Mouse (Mus musculus): ENCODE measurements around the gene Tnfsf4. TPM values are rescaled to one million over a fixed set of nuclear protein-coding genes. Genes with fewer than 3 reads are reported as not detected.

Tnfsf4 gene
- polyA plus RNA-seq, 1 experiment from 2014 or later = 0.08 TPM

DNA sequence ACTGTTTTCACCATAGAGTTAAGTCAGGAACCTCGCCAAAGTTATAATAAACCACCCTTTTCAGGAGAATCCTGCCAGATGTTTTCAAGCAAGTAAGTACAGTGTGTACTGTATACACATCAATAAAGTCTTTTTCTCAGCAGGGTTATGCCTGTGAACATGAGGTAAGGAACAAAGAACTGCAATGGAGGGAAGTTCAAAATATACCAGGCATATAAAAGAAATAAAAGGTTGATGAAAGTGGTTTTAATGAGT is 31.8 kb downstream of the Tnfsf4 start:
- peak; percentile 45 for DNase-seq (ENCODE audit: low spot score)
- no peak overlapping the region for H3K9ac ChIP-seq (ENCODE audit: low read depth, low read length)
- no peaks in the 10 kb centered on the region for H3K27me3 ChIP-seq (replicated peaks; ENCODE audit: control insufficient read depth, insufficient read depth, low read length)
- WGBS = 41% methylated on average over 1 of the region's 1 CpGs
- no peaks in the 10 kb centered on the region for H3K9me3 ChIP-seq (ENCODE audit: control insufficient read depth, low read length)
- no peak overlapping the region for H3K4me3 ChIP-seq (ENCODE audit: low read depth, low read length)
- no peaks in the 10 kb centered on the region; the same call in 1 of the 2 replicates for H3K4me1 ChIP-seq (ENCODE audit: control insufficient read depth, insufficient read depth, low read length)
- no peak overlapping the region for H3K4me2 ChIP-seq (ENCODE audit: low read depth, low read length)
- no peaks in the 10 kb centered on the region for H3K36me3 ChIP-seq (ENCODE audit: control insufficient read depth, insufficient read depth, low read length)
- ATAC-seq (ENCODE audit: low read depth) = 0 out of 2 replicates have a peak, but pooled peaks have one; percentile 33
- no peak overlapping the region for H3K27ac ChIP-seq (replicated peaks; ENCODE audit: low read depth, low read length)

DNA sequence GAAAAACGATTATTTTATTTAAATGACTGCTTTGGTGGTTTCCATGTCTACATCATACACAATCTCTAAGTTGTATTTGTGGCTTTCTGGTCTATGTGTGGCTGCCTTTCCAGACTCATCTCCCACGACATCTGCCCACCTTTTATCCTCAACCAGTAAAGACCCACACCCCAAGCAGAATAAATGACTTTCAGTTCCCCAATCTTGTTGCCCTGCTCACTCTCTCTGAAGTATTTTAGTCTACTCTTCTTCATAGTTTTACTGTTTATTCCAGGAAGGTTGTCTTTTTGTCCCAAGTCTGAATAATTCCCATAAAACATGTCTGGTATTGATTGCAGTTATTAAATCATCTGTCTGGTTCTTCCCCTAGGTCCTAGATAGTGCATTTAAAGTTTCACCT is 40.6 kb downstream of the Tnfsf4 start:
- no peak for ATAC-seq (ENCODE audit: low read depth)

DNA sequence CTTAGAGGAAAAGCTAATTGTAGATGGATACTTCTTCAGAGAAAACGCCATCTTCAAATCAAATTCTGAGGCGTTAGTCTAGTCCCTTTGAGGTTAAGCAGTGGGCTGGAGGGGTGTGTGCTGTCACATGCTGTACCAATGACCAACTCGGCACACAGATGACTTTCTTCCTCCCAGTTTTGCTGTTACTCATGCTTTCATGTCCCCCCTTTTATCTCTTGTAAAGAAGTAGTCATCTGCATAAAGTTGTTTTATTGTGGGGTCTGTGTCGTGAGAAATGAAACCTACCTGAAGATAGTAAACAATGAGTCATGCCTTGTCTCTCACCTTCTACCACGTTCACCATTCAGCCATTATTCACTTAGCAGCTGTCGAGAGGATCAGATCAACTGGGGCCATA is 41.3 kb downstream of the Tnfsf4 start:
- H3K4me2 ChIP-seq (ENCODE audit: low read depth, low read length) = no peak overlapping the region
- H3K36me3 ChIP-seq (ENCODE audit: control insufficient read depth, insufficient read depth, low read length) = no peaks in the 10 kb centered on the region
- 87% methylated on average over 6 of the region's 6 CpGs for WGBS
- no peak overlapping the region for H3K27ac ChIP-seq (replicated peaks; ENCODE audit: low read depth, low read length)
- no peaks in the 10 kb centered on the region for H3K9me3 ChIP-seq (ENCODE audit: control insufficient read depth, low read length)
- H3K4me3 ChIP-seq (ENCODE audit: low read depth, low read length) = no peak overlapping the region
- ATAC-seq (ENCODE audit: low read depth) (no peak), DNase-seq (ENCODE audit: low spot score) (no peak)
- H3K9ac ChIP-seq (ENCODE audit: low read depth, low read length) = no peak overlapping the region
- no peaks in the 10 kb centered on the region for H3K4me1 ChIP-seq (ENCODE audit: control insufficient read depth, insufficient read depth, low read length)
- H3K27me3 ChIP-seq (replicated peaks; ENCODE audit: control insufficient read depth, insufficient read depth, low read length) = no peaks in the 10 kb centered on the region

More for the DNA sequence above, 40.6 kb downstream of the Tnfsf4 start:
- H3K36me3 ChIP-seq (ENCODE audit: control insufficient read depth, insufficient read depth, low read length) = no peaks in the 10 kb centered on the region
- 64% methylated on average over 2 of the region's 2 CpGs for WGBS
- H3K4me2 ChIP-seq (ENCODE audit: low read depth, low read length) = no peak overlapping the region
- H3K9me3 ChIP-seq (ENCODE audit: control insufficient read depth, low read length) = no peaks in the 10 kb centered on the region
- no peaks in the 10 kb centered on the region for H3K27me3 ChIP-seq (replicated peaks; ENCODE audit: control insufficient read depth, insufficient read depth, low read length)
- H3K4me1 ChIP-seq (ENCODE audit: control insufficient read depth, insufficient read depth, low read length) = no peaks in the 10 kb centered on the region
- H3K4me3 ChIP-seq (ENCODE audit: low read depth, low read length) = no peak overlapping the region
- no peak overlapping the region for H3K27ac ChIP-seq (replicated peaks; ENCODE audit: low read depth, low read length)
- H3K9ac ChIP-seq (ENCODE audit: low read depth, low read length) = no peak overlapping the region
- no peak for DNase-seq (ENCODE audit: low spot score)

DNA sequence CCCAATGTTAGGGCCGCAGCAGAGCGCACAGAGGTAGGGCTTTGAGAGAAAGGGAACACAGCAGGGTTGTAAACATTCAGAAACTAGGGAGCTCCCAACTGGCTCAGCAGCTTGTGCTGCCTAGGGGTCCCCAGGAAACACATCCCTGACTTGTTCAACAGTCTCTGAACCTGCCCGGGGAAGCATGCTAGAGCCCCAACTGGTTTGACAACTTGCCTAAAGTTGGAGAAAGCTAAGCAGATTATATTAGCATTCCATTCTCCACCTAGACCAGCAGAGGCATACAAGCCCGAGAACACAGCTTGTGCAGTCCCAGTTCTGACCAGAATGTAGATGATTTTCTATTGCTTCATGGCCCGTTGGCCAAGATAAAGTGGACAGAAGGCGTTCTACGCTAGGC is 49.6 kb downstream of the Tnfsf4 start:
- no peak overlapping the region for H3K9ac ChIP-seq (ENCODE audit: low read depth, low read length)
- no peaks in the 10 kb centered on the region for H3K27me3 ChIP-seq (replicated peaks; ENCODE audit: control insufficient read depth, insufficient read depth, low read length)
- DNase-seq (ENCODE audit: low spot score) (peak; percentile 91), ATAC-seq (ENCODE audit: low read depth) (peak; percentile 94)
- no peak overlapping the region for H3K27ac ChIP-seq (replicated peaks; ENCODE audit: low read depth, low read length)
- WGBS = 73% methylated on average over 7 of the region's 7 CpGs
- H3K4me3 ChIP-seq (ENCODE audit: low read depth, low read length) = no peak overlapping the region
- H3K36me3 ChIP-seq (ENCODE audit: control insufficient read depth, insufficient read depth, low read length) = no peaks in the 10 kb centered on the region
- H3K4me2 ChIP-seq (ENCODE audit: low read depth, low read length) = no peak overlapping the region
- no peaks in the 10 kb centered on the region for H3K4me1 ChIP-seq (ENCODE audit: control insufficient read depth, insufficient read depth, low read length)
- H3K9me3 ChIP-seq (ENCODE audit: control insufficient read depth, low read length) = no peaks in the 10 kb centered on the region

DNA sequence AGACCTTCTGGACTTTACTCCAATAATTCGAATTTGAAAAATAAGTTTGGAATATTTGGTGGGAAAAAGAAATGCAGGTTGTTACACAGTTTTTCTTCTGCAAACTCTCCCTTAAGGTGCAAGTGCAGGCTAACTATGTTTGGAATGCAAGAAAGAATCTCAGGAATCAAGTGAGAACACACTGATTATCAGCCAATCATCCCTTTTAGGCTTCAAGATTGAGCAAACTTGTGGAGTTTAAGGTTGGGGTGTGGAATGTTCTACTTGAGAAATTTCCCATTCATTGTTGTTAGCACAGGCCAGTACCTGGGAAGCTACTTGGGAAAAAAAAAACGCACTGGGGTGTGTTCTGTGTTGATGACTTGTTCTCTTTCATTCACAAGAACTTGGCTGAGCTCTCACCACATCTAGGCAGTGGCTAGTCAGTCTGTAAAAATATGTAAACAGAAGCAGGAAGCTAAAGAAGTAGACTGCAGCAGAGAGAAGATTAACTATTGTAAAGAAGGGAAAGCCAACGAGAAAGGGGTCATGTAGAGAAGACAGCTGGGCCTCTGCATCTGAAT is 56.6 kb downstream of the Tnfsf4 start:
- no peaks in the 10 kb centered on the region for H3K36me3 ChIP-seq (ENCODE audit: control insufficient read depth, insufficient read depth, low read length)
- DNase-seq (ENCODE audit: low spot score) (peak; percentile 35), ATAC-seq (ENCODE audit: low read depth) (no peak)
- no peaks in the 10 kb centered on the region for H3K9me3 ChIP-seq (ENCODE audit: control insufficient read depth, low read length)
- H3K4me2 ChIP-seq (ENCODE audit: low read depth, low read length) = no peak overlapping the region
- no peak overlapping the region for H3K9ac ChIP-seq (ENCODE audit: low read depth, low read length)
- no peaks in the 10 kb centered on the region for H3K4me1 ChIP-seq (ENCODE audit: control insufficient read depth, insufficient read depth, low read length)
- H3K4me3 ChIP-seq (ENCODE audit: low read depth, low read length) = no peak overlapping the region
- WGBS = 38% methylated on average over 3 of the region's 3 CpGs
- H3K27me3 ChIP-seq (replicated peaks; ENCODE audit: control insufficient read depth, insufficient read depth, low read length) = no peaks in the 10 kb centered on the region
- no peak overlapping the region for H3K27ac ChIP-seq (replicated peaks; ENCODE audit: low read depth, low read length)

DNA sequence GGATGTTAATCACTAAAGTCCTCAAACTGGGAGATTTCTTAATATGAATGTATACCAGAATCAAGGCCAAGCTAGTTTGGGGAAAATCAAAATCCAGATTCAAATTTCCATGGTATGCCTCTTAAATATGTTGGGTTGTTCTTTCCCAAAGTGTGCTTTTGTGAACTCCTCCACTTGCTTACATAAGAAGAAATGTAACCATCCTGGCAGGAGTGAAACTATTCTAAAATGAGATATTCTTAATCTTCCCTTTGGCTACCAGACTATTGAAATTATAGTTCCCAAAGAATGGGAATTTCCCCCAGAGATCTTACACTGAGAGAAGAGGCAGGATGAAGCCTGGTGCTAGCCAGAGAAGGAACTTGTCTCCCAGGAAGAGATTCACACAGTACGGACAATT is 57.0 kb downstream of the Tnfsf4 start:
- no peaks in the 10 kb centered on the region for H3K36me3 ChIP-seq (ENCODE audit: control insufficient read depth, insufficient read depth, low read length)

DNA sequence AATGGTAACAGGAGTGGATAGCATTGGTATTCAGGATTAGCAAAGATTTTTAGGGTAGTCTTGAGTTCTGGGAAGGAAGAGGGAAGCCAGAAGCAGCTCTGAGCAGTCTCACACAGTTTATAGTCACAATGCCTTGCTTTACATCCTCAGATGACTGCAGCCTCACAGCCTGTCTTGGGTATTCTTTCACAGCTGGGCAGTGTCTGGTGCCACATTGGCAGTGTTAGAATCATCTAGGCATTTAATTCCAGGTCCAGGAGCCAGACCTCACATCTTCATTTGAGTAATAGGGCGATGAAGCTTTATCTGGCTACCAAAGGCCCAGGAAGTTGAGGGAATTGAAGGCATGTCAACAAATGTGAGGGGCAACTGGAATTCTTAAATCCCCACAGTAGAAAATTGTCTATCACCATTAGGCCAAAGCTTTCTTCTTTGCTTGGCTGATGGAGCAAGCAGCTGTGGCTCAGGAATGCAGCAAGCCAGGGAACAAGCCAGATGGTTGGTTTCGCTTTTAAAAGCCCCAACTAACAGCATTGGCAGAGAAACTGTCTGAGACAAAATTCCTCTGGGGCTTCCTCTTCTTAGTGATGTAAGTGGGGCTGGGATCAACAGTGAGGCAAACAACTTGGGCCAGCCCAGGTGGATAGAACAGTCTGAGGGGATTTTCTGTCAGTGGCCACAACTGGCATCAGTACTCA is 68.3 kb downstream of the Tnfsf4 start:
- Histone ChIP-seq H3K9ac (ENCODE audit: low read depth, low read length) (no peak overlapping the region), H3K4me1 (ENCODE audit: control insufficient read depth, insufficient read depth, low read length) (peaks cover 5% of the 10 kb centered on the region; the same call in 1 of the 2 replicates), H3K27ac (replicated peaks; ENCODE audit: low read depth, low read length) (peak overlapping the region; percentile 63; the same call in 1 of the 2 replicates), H3K36me3 (ENCODE audit: control insufficient read depth, insufficient read depth, low read length) (no peaks in the 10 kb centered on the region), H3K4me2 (ENCODE audit: low read depth, low read length) (no peak overlapping the region), H3K27me3 (replicated peaks; ENCODE audit: control insufficient read depth, insufficient read depth, low read length) (no peaks in the 10 kb centered on the region), H3K9me3 (ENCODE audit: control insufficient read depth, low read length) (0 out of 2 replicates have a peak, but pooled peaks cover 2% of the 10 kb centered on the region), H3K4me3 (ENCODE audit: low read depth, low read length) (no peak overlapping the region)
- peak; percentile 91 for DNase-seq (ENCODE audit: low spot score)
- ATAC-seq (ENCODE audit: low read depth) = peak; percentile 88
- WGBS = 39% methylated on average over 2 of the region's 2 CpGs

More for the DNA sequence above, 57.0 kb downstream of the Tnfsf4 start:
- Histone ChIP-seq H3K4me1 (ENCODE audit: control insufficient read depth, insufficient read depth, low read length) (no peaks in the 10 kb centered on the region), H3K27ac (replicated peaks; ENCODE audit: low read depth, low read length) (no peak overlapping the region), H3K4me3 (ENCODE audit: low read depth, low read length) (no peak overlapping the region), H3K4me2 (ENCODE audit: low read depth, low read length) (no peak overlapping the region), H3K9me3 (ENCODE audit: control insufficient read depth, low read length) (no peaks in the 10 kb centered on the region), H3K9ac (ENCODE audit: low read depth, low read length) (no peak overlapping the region), H3K27me3 (replicated peaks; ENCODE audit: control insufficient read depth, insufficient read depth, low read length) (no peaks in the 10 kb centered on the region)
- no peak for ATAC-seq (ENCODE audit: low read depth)
- WGBS = 88% methylated on average over 1 of the region's 1 CpGs
- DNase-seq (ENCODE audit: low spot score) = no peak

All from embryonic facial prominence, embryonic 14.5 days (tissue).